Mouse (Mus musculus) embryonic facial prominence, embryonic 12.5 days (tissue): ENCODE measurements around the gene Ccdc142. TPM values are rescaled to one million over a fixed set of nuclear protein-coding genes. Genes with fewer than 3 reads are reported as not detected.

Experiments
- ATAC-seq: fragments of 200-750 bp; cut with Nextera tagmentation; 2 replicates; pipeline ENCODE4 v1.8.0; 2017; ENCODE audit not compliant: insufficient number of reproducible peaks, insufficient read depth, low FRiP score, low TSS enrichment
- H3K27ac ChIP-seq: fragments of 300-500 bp; sonication (generic); 2 replicates; pipeline ENCODE4 v1.5.1; 2016; ENCODE audit warnings: mild to moderate bottlenecking
- H3K27me3 ChIP-seq: fragments of 300-500 bp; sonication (generic); 2 replicates; pipeline ENCODE4 v1.6.1; 2016; ENCODE audit warnings: mild to moderate bottlenecking, moderate library complexity
- H3K36me3 ChIP-seq: fragments of 300-500 bp; sonication (generic); 2 replicates; pipeline ENCODE4 v1.6.1; 2016; ENCODE audit warnings: mild to moderate bottlenecking
- H3K4me1 ChIP-seq: fragments of 300-500 bp; sonication (generic); 2 replicates; pipeline ENCODE4 v1.6.1; 2016
- H3K4me2 ChIP-seq: fragments of 300-500 bp; sonication (generic); replicated peaks from 2 replicates; pipeline ENCODE4 v1.6.1; 2016; ENCODE audit warnings: mild to moderate bottlenecking, moderate library complexity
- H3K4me3 ChIP-seq: fragments of 300-500 bp; sonication (generic); 2 replicates; pipeline ENCODE4 v1.5.1; 2016; ENCODE audit warnings: mild to moderate bottlenecking
- H3K9ac ChIP-seq: fragments of 300-500 bp; sonication (generic); 2 replicates; pipeline ENCODE4 v1.6.1; 2016; ENCODE audit warnings: mild to moderate bottlenecking, moderate library complexity
- H3K9me3 ChIP-seq: fragments of 300-500 bp; sonication (generic); 2 replicates; pipeline ENCODE4 v1.6.1; 2016; ENCODE audit warnings: mild to moderate bottlenecking, moderate library complexity
- WGBS: fragments of 180-500 bp; shearing (Covaris S2); methylation state at CpG from one replicate; pipeline ENCODE4 v1.1.7; 2016; 5-methylcytosine and 5-hydroxymethylcytosine counted together
- polyA plus RNA-seq: library from polyadenylated mRNA; unstranded; fragments of >200 nt; fragmentation: Nextera tagmentation; extraction: Ambion mirVana; gene quantifications from 2 replicates; pipeline ENCODE4 v1.2.1, GENCODE M21; 2016

Ccdc142 gene
- polyA plus RNA-seq, 1 experiment from 2014 or later: 2.9 TPM

- Histone ChIP-seq H3K36me3 (peaks cover 7% of the 10 kb centered on the region; the same call in 1 of the 2 replicates), H3K4me1 (peaks cover 20% of the 10 kb centered on the region), H3K9me3 (no peaks in the 10 kb centered on the region), H3K9ac (peak within 1 kb of the TSS; percentile 71), H3K27me3 (no peaks in the 10 kb centered on the region), H3K4me3 (peak within 1 kb of the TSS; percentile 63), H3K4me2 (peak within 1 kb of the TSS; percentile 76), H3K27ac (peak within 1 kb of the TSS; percentile 67)
- under 1% methylated on average over 76 of the region's 76 CpGs for WGBS
- peak; percentile 86 for ATAC-seq
These were observed 7.6 kb downstream of the Ccdc142 start, which contains the start of gene Mrpl53 for GRCm38 (mm10) chr6:83108762-83109668. Mrpl53 (plus strand) TSS chr6:83109040.

- H3K27ac ChIP-seq: no peak overlapping the region
- no peaks in the 10 kb centered on the region for H3K27me3 ChIP-seq
- no peaks in the 10 kb centered on the region for H3K9me3 ChIP-seq
- peaks cover 31% of the 10 kb centered on the region for H3K4me1 ChIP-seq
- no peak for ATAC-seq
- H3K4me3 ChIP-seq: no peak overlapping the region
- no peak overlapping the region for H3K4me2 ChIP-seq
- no peak overlapping the region for H3K9ac ChIP-seq
- peaks cover under 1% of the 10 kb centered on the region; the same call in 1 of the 2 replicates for H3K36me3 ChIP-seq
- 94% methylated on average over 4 of the region's 4 CpGs for WGBS
These were observed 10.2 kb downstream of the Ccdc142 start for GRCm38 (mm10) chr6:83111510-83112136.

GRCm38 (mm10) chr6:83115011-83115671 is 13.7 kb downstream of the Ccdc142 start, which contains the start of gene Mogs:
Mogs (plus strand) TSS chr6:83115496.
- WGBS: under 1% methylated on average over 56 of the region's 58 CpGs
- Histone ChIP-seq H3K4me3 (peak within 1 kb of the TSS; percentile 71), H3K27ac (peak within 1 kb of the TSS; percentile 83), H3K36me3 (peaks cover 33% of the 10 kb centered on the region), H3K9me3 (no peaks in the 10 kb centered on the region), H3K4me1 (peaks cover 25% of the 10 kb centered on the region), H3K9ac (peak within 1 kb of the TSS; percentile 96), H3K27me3 (no peaks in the 10 kb centered on the region), H3K4me2 (peak within 1 kb of the TSS; percentile 97)
- peak; percentile 76 for ATAC-seq

GRCm38 (mm10) chr6:83115682-83116372 is 14.4 kb downstream of the Ccdc142 start:
- H3K4me2 ChIP-seq: peak overlapping the region; percentile 97
- H3K9me3 ChIP-seq: no peaks in the 10 kb centered on the region
- H3K27ac ChIP-seq: peak overlapping the region; percentile 83
- peak overlapping the region; percentile 96 for H3K9ac ChIP-seq
- ATAC-seq: peak; percentile 43
- WGBS: 3% methylated on average over 42 of the region's 48 CpGs
- peak overlapping the region; percentile 71 for H3K4me3 ChIP-seq
- H3K36me3 ChIP-seq: peaks cover 33% of the 10 kb centered on the region
- H3K27me3 ChIP-seq: no peaks in the 10 kb centered on the region
- H3K4me1 ChIP-seq: peaks cover 26% of the 10 kb centered on the region

- Histone ChIP-seq H3K36me3 (peaks cover 33% of the 10 kb centered on the region), H3K4me2 (peak overlapping the region; percentile 97), H3K4me1 (peaks cover 26% of the 10 kb centered on the region), H3K9ac (peak overlapping the region; percentile 96), H3K4me3 (peak overlapping the region; percentile 71), H3K27ac (peak overlapping the region; percentile 83; the same call in 1 of the 2 replicates), H3K27me3 (no peaks in the 10 kb centered on the region), H3K9me3 (no peaks in the 10 kb centered on the region)
- 72% methylated on average over 11 of the region's 11 CpGs for WGBS
- ATAC-seq: no peak
These were observed 15.2 kb downstream of the Ccdc142 start for GRCm38 (mm10) chr6:83116373-83117164.

GRCm38 (mm10) chr6:83117165-83117438 is 15.7 kb downstream of the Ccdc142 start:
- ATAC-seq: no peak
- H3K9ac ChIP-seq: peak overlapping the region; percentile 96; the same call in 1 of the 2 replicates
- 0 out of 2 replicates have a peak overlapping the region, but pooled peaks have one; percentile 71 for H3K4me3 ChIP-seq
- no peaks in the 10 kb centered on the region for H3K27me3 ChIP-seq
- peaks cover 26% of the 10 kb centered on the region for H3K4me1 ChIP-seq
- peak overlapping the region; percentile 69; the same call in 1 of the 2 replicates for H3K27ac ChIP-seq
- H3K36me3 ChIP-seq: peaks cover 33% of the 10 kb centered on the region
- WGBS: 84% methylated on average over 4 of the region's 4 CpGs
- no peaks in the 10 kb centered on the region for H3K9me3 ChIP-seq
- H3K4me2 ChIP-seq: peak overlapping the region; percentile 97; the same call in 1 of the 2 replicates

GRCm38 (mm10) chr6:83117616-83118015 is 16.2 kb downstream of the Ccdc142 start:
- Histone ChIP-seq H3K27me3 (no peaks in the 10 kb centered on the region), H3K36me3 (peaks cover 33% of the 10 kb centered on the region), H3K4me3 (0 out of 2 replicates have a peak overlapping the region, but pooled peaks have one; percentile 1), H3K9me3 (no peaks in the 10 kb centered on the region), H3K4me1 (peaks cover 27% of the 10 kb centered on the region), H3K4me2 (no peak overlapping the region), H3K27ac (no peak overlapping the region), H3K9ac (no peak overlapping the region)
- WGBS: 90% methylated on average over 13 of the region's 13 CpGs
- no peak for ATAC-seq

- Histone ChIP-seq H3K36me3 (peaks cover 33% of the 10 kb centered on the region), H3K4me2 (no peak overlapping the region), H3K27me3 (no peaks in the 10 kb centered on the region), H3K9me3 (no peaks in the 10 kb centered on the region), H3K9ac (no peak overlapping the region), H3K4me3 (0 out of 2 replicates have a peak overlapping the region, but pooled peaks have one; percentile 2), H3K4me1 (peaks cover 33% of the 10 kb centered on the region), H3K27ac (no peak overlapping the region)
- WGBS: 85% methylated on average over 11 of the region's 11 CpGs
- ATAC-seq: no peak
These were observed 17.0 kb downstream of the Ccdc142 start for GRCm38 (mm10) chr6:83118369-83118768.

GRCm38 (mm10) chr6:83118825-83119733 is 17.7 kb downstream of the Ccdc142 start:
- H3K36me3 ChIP-seq: peaks cover 33% of the 10 kb centered on the region
- H3K27ac ChIP-seq: peak overlapping the region; percentile 87; the same call in 1 of the 2 replicates
- H3K4me2 ChIP-seq: peak overlapping the region; percentile 85
- ATAC-seq: no peak
- H3K9me3 ChIP-seq: no peaks in the 10 kb centered on the region
- H3K9ac ChIP-seq: peak overlapping the region; percentile 24; the same call in 1 of the 2 replicates
- H3K4me1 ChIP-seq: peaks cover 39% of the 10 kb centered on the region
- 0 out of 2 replicates have a peak overlapping the region, but pooled peaks have one; percentile 66 for H3K4me3 ChIP-seq
- H3K27me3 ChIP-seq: no peaks in the 10 kb centered on the region
- 85% methylated on average over 14 of the region's 14 CpGs for WGBS

- Histone ChIP-seq H3K9ac (peak overlapping the region; percentile 77), H3K4me2 (peak overlapping the region; percentile 85), H3K27me3 (no peaks in the 10 kb centered on the region), H3K27ac (0 out of 2 replicates have a peak overlapping the region, but pooled peaks have one; percentile 87), H3K36me3 (peaks cover 33% of the 10 kb centered on the region), H3K4me1 (peaks cover 42% of the 10 kb centered on the region), H3K9me3 (no peaks in the 10 kb centered on the region), H3K4me3 (peak overlapping the region; percentile 66)
- no peak for ATAC-seq
- WGBS: 75% methylated on average over 7 of the region's 7 CpGs
These were observed 18.3 kb downstream of the Ccdc142 start for GRCm38 (mm10) chr6:83119734-83120051.
